Mouse (Mus musculus) small intestine, adult 2 months (tissue): ENCODE measurements around the gene Hdac1. TPM values are rescaled to one million over a fixed set of nuclear protein-coding genes. Genes with fewer than 3 reads are reported as not detected.
A peak's percentile ranks its signal among the peaks of the same experiment; 100 is the strongest.
"Not testable (repeated sequence)": the region's sequence is repeated elsewhere in the genome, so short reads cannot be mapped to it uniquely, and the experiment has no call there.

Experiments
- H3K27ac ChIP-seq: fragments of 200-500 bp; 2 replicates; pipeline ENCODE4 v1.5.1; 2012; ENCODE audit warnings: low read depth, low read length, control low read depth, inconsistent platforms; ENCODE audit not compliant: insufficient read depth
- H3K27me3 ChIP-seq: fragments of 200-500 bp; 2 replicates; pipeline ENCODE4 v1.6.1; 2012; ENCODE audit warnings: mild to moderate bottlenecking, moderate library complexity, low read length, inconsistent platforms; ENCODE audit not compliant: control insufficient read depth, insufficient read depth
- H3K36me3 ChIP-seq: fragments of 200-500 bp; 2 replicates; pipeline ENCODE4 v1.6.1; 2012; ENCODE audit warnings: mild to moderate bottlenecking, low read length, control low read depth, inconsistent platforms; ENCODE audit not compliant: control insufficient read depth, insufficient read depth
- H3K4me1 ChIP-seq: fragments of 200-500 bp; 2 replicates; pipeline ENCODE4 v1.6.1; 2012; ENCODE audit warnings: low read length, inconsistent platforms, mixed read lengths; ENCODE audit not compliant: control insufficient read depth, insufficient read depth, insufficient read length
- H3K4me3 ChIP-seq: fragments of 200-500 bp; 2 replicates; pipeline ENCODE4 v1.5.1; 2012; ENCODE audit warnings: low read depth, mild to moderate bottlenecking, control low read depth, inconsistent platforms, low read length, moderate library complexity
- CTCF ChIP-seq: fragments of 200-500 bp; IDR thresholded peaks from 2 replicates; pipeline ENCODE4 v1.5.1; 2012; ENCODE audit warnings: low read depth, mild to moderate bottlenecking, control low read depth, inconsistent platforms, low read length, moderate library complexity, mixed read lengths; ENCODE audit not compliant: insufficient replicate concordance, insufficient read length; ENCODE audit errors: extremely low read depth
- POLR2A ChIP-seq: fragments of 200-500 bp; IDR thresholded peaks from 2 replicates; pipeline ENCODE4 v1.6.1; 2012; ENCODE audit warnings: low read depth, mild to moderate bottlenecking, control low read depth, inconsistent platforms, low read length, moderate library complexity
- WGBS: fragments of 180-500 bp; shearing (Covaris S2); methylation state at CpG from one replicate; pipeline ENCODE4 v1.1.7; 2018; 5-methylcytosine and 5-hydroxymethylcytosine counted together
- polyA plus RNA-seq: library from polyadenylated mRNA; depleted of rRNA; stranded (reverse); fragments of >200 nt; gene quantifications from 2 replicates; pipeline ENCODE4 v1.2.3, GENCODE M21; 2012

Hdac1 gene
- polyA plus RNA-seq, 1 experiment: 31.1 TPM

DNA sequence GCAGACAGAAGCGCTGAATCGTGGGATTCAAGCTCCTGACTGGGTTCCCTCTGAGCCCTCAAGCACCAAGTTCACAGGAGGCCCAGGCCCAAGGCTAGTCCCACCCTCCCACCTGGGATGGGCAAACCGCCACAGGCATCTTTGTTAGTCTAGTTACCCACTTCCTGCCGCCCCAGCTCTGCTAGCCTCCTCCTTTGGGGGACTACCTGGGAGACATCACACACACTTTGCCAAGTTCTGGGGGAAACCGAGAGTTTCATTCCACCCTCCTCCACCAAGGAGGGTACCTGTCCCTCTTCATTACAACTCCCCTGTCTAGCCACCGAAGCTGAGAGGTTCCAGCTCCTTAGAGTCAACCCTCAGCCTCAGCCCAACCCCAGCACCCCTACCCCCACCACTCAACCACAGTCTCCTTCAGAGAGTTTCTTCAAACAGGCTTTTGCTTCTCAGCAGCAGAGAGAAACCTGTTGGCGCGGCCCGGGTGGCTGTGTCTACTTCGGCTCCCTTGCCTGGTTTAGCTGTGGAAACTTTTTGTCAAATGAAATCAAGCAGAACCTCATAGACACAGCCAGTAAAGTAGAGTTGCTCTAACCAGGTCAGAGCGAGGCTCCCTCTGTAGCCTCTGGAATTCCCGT lies 15.9 kb upstream of the Hdac1 start:
- H3K4me1 ChIP-seq: peaks cover 15% of the 10 kb centered on the region
- no peak overlapping the region for H3K27ac ChIP-seq
- no peak overlapping the region for H3K4me3 ChIP-seq
- whole genome bisulfite sequencing: 82% methylated on average over 12 of the region's 12 CpGs
- no peaks in the 10 kb centered on the region for H3K27me3 ChIP-seq
- no peaks in the 10 kb centered on the region for H3K36me3 ChIP-seq
- TF ChIP-seq POLR2A (no peak), CTCF (no peak)

DNA sequence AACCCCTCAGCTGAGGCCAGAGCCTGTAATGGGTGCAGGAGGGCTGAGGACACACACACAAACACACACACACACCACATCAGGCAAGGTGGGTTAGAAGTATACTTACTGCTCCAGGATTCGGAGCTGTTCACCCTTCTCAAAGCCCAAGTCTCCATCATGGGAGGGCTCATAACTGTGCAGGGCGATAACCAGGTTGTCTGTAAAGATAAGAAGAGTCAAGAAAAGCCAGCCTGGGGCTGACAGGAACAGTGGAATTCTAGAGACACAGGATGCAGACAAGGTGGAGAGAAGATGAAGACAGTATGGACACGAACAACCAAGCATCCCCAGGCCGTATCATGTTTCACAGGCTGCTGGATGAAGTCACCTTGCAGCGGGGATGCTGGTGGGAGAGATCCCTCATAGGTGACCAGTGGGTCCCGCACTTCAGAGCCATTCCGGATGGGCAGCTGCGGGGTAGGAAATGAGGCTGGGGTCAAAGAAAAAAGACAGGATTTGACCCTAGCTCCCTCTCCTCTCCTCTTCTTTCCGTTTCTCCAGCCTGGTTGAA lies 14.8 kb upstream of the Hdac1 start:
- Histone ChIP-seq H3K4me3 (no peak overlapping the region), H3K36me3 (no peaks in the 10 kb centered on the region), H3K27ac (no peak overlapping the region), H3K4me1 (peaks cover 14% of the 10 kb centered on the region), H3K27me3 (no peaks in the 10 kb centered on the region)
- TF ChIP-seq CTCF (no peak), POLR2A (no peak)
- WGBS: 83% methylated on average over 9 of the region's 9 CpGs

DNA sequence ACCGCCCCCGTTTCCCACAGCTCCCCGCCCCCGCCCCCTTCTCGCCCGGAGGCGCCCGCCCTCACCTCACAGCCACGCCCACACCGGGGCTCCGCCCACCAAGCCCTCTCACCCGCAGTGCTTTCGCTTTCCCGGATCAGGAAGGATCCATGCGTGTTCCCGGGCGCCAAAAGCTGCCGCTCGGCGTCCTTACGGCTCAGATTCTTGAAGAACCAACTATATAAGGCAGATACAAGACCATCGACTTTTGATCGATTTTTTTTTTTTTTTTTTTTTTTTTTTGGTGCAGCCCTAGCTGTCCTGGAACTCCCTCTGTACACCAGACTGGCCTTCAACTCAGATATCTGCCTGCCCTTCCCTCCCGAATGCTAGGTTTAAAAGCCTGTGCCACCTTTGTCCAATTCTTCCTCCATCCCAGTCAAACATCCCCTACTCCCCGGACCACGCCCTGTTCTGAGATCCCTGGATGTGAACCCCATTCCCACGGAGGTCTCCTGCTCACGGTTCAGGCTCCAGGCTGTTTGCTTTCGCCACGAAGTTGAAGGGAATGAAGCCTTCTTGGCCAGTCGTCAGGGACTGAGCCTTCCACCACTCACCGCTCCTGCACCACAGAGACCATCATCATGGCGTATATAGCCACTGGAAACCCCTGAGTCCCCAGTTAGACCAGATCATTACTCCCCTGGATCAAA lies 14.2 kb upstream of the Hdac1 start:
- H3K27ac ChIP-seq: peak overlapping the region; percentile 6; the same call in 1 of the 2 replicates
- H3K36me3 ChIP-seq: no peaks in the 10 kb centered on the region
- 6% methylated on average over 33 of the region's 33 CpGs for WGBS
- TF ChIP-seq POLR2A: peak; percentile 60; the same call in 1 of the 2 replicates
- TF ChIP-seq CTCF: no peak
- no peaks in the 10 kb centered on the region for H3K27me3 ChIP-seq
- H3K4me1 ChIP-seq: peaks cover 14% of the 10 kb centered on the region
- peak overlapping the region; percentile 62 for H3K4me3 ChIP-seq

DNA sequence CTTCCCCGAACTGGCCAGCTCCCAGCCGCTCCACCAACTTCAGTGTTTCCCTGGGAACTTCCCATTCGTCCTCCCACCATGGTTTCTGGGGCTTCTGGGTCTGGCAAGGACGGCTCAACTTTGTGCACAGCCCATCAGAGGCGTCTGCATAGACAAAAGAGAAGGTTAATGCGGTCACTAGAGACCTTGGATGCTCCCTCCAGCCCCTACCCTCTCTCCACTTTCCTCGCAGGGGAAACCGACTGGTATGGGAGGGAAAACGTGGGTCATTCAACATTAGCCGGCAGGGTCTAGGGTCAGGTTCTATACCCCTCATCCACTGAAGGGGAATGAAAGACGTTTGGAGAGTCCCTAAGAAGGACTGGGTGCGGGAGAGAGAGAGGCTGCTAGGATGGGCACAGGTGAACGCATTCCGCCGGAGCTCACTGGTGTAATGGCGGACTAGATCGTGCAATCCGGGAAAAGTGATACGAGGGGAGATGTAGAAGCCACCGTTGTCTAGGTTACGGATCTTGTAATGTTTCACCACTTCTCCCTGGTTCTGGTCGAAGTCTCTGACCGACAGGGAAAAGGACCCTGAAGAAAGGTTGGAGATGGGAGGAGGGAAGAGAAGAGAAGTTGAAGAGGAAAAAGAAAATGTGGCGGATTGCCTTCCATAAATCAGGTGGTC lies 13.5 kb upstream of the Hdac1 start:
- no peaks in the 10 kb centered on the region for H3K27me3 ChIP-seq
- H3K36me3 ChIP-seq: no peaks in the 10 kb centered on the region
- H3K4me3 ChIP-seq: peak overlapping the region; percentile 62
- no peak for TF ChIP-seq POLR2A
- TF ChIP-seq CTCF: no peak
- no peak overlapping the region for H3K27ac ChIP-seq
- WGBS: 3% methylated on average over 24 of the region's 24 CpGs
- peaks cover 14% of the 10 kb centered on the region for H3K4me1 ChIP-seq

DNA sequence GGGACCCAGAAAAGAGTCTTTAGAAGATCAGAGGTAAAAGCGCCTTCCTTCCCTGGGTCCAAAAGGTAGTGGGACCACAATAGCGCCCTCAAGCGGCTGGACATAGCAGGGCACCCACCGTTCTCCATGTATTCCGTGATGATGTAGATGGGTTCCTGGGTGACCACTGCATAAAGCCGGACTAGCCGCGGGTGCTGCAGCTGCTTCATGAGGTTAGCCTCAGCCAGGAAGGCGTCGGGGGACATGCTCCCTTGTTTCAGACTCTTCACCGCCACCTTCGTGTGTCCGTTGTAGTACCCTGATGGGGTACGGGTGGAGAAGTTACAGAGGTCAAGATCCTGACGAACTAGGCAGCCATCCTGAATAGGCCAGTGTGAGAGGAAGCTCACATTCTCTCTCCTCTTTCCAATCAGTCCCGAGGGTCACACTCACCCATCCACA lies 12.9 kb upstream of the Hdac1 start:
- no peaks in the 10 kb centered on the region for H3K27me3 ChIP-seq
- WGBS: 6% methylated on average over 16 of the region's 16 CpGs
- H3K4me1 ChIP-seq: peaks cover 14% of the 10 kb centered on the region
- H3K27ac ChIP-seq: no peak overlapping the region
- peak overlapping the region; percentile 62 for H3K4me3 ChIP-seq
- peak; percentile 47; the same call in 1 of the 2 replicates for TF ChIP-seq CTCF
- no peak for TF ChIP-seq POLR2A
- no peaks in the 10 kb centered on the region for H3K36me3 ChIP-seq

DNA sequence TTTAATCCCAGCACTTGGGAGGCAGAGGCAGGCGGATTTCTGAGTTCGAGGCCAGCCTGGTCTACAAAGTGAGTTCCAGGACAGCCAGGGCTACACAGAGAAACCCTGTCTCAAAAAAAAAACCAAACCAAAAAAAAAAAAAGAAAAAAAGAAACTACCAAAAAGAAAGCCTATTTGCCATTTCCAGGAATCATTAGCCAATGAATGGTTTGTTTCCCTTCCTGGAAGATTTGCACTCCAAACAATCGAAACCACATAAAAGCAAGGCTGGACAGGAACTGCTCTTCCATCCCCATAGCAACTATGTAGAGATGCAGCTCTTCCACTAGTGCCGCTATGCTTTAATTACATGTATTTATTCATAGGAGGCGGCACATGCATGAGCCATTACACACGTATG lies 12.0 kb upstream of the Hdac1 start:
- not testable (repeated sequence) for H3K36me3 ChIP-seq
- 86% methylated on average over 6 of the region's 6 CpGs for WGBS

DNA sequence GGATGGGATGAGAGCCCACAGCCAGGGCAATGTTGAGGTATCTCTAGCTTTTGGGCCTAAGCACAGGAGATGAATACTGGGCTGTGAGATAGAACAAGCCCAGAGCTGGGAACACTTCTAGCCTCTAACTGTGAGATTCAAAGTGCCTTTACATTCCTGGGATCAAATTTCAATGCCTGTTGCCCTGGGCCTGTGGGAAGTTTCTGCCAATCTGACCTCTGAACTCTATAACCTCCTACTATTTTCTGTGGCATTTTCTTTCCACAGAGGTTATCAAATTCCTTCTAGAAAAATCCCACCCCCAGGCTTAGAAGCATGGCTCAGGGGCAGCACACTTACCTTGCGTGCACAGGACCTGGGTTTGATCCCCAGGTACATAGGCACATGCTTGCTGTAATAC lies 7.8 kb upstream of the Hdac1 start:
- TF ChIP-seq CTCF: no peak
- no peak for TF ChIP-seq POLR2A
- WGBS: 96% methylated on average over 1 of the region's 1 CpGs
- H3K4me3 ChIP-seq: no peak overlapping the region
- no peaks in the 10 kb centered on the region for H3K27me3 ChIP-seq
- peaks cover under 1% of the 10 kb centered on the region; the same call in 1 of the 2 replicates for H3K4me1 ChIP-seq
- H3K27ac ChIP-seq: no peak overlapping the region
- no peaks in the 10 kb centered on the region for H3K36me3 ChIP-seq

More for the DNA sequence above, 12.0 kb upstream of the Hdac1 start:
- H3K27ac ChIP-seq, H3K4me3 ChIP-seq, H3K27me3 ChIP-seq: not testable (repeated sequence)
- H3K4me1 ChIP-seq: peaks cover 14% of the 10 kb centered on the region
